Mouse (Mus musculus) cerebellum, postnatal 25 days (tissue): ENCODE results near the gene Bbx.

Experiments
- DNase-seq, 2 experiments: peaks; one replicate each; pipeline ENCODE4 v3.0.0; 2021; ENCODE audit warnings: mixed read lengths in 2 of 2

Bbx gene

DNA sequence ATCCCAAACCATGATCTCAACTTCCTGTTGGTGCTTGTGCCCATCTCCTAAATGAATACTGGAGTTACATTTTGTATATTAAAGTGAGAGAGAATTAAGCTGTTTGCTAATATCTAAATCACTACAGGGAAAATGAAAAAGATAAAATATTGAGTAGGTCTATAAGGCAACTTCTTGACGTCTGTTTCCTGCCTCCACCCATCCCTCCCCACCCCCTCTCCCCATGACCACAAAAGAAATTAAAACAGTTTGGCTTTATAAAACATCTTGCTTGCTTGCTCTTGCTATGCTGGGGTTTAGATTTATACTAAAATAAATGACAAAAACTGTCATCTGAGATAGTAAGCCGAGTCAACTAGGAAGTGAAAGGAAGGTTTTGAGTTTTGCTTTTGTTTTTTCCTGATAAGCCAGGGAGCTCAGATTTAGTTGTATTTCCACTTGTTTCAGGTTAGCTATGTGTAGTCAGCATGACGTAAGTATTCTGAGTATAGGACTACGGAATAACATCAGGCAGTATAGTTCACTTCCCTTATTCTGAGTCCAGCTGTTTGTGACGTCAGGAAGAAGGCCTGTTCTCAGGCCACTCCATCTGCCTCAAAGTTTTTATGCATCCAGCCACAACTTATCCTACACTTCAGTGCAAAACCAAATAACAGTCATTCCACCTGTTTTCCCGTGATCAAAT lies 36.1 kb downstream of the Bbx start:
- no peak for DNase-seq

DNA sequence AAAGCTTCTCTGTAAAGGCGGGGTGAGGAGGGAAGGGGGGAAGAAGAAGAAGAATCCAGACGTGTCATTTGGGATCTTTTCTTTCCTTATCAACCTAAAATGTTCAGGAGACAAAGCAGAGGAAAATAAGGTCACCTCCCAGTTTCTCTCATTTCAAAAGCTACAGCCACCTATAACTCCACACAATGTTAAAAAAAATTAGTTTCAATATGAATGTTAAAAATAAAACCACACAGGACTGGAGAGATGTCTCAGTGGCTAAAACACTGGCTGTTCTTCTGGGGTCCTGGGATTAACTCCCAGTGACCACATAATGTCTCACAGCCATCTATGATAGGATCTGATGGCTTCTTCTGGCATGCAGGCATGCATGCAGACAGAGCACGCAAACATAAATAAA lies 43.7 kb downstream of the Bbx start:
- no peak for DNase-seq

DNA sequence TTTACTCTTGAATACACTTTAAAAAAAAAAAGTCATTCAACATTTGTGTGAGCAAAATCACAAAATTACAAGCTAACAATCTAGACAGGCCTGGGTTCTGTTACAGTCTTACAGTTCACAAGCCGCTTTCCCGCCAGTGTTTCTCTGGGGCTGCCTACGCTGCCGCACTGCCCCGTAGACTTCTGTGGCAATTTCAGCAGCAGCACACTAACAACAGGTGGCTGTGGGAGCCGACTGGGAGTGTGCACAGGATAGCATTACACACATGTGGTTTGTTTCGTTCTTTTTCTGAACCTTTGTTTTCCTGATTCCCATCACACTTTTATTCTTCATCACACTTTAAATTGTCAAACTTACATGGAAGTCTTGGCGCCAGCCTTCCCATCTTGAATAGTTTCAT lies 48.6 kb downstream of the Bbx start:
- DNase-seq: no peak

DNA sequence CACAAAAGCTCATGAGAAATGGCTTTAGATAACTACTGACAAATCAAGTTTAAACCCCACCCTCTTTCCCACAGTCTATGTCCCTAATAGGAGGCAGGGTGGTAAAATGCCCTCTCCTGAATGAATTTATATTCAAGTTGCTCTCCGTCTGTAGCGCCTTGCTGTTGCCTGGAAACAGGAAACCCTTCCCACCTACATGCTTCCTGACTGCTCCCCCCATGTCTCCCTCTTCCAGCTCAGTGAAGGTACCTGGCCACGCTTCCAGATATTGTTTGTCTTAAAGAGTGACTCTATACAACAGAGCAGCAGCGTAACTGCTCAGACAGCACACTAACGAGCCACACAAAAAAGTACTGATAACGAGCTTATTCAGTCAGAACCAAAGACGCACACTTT lies 50.8 kb downstream of the Bbx start:
- DNase-seq: no peak

DNA sequence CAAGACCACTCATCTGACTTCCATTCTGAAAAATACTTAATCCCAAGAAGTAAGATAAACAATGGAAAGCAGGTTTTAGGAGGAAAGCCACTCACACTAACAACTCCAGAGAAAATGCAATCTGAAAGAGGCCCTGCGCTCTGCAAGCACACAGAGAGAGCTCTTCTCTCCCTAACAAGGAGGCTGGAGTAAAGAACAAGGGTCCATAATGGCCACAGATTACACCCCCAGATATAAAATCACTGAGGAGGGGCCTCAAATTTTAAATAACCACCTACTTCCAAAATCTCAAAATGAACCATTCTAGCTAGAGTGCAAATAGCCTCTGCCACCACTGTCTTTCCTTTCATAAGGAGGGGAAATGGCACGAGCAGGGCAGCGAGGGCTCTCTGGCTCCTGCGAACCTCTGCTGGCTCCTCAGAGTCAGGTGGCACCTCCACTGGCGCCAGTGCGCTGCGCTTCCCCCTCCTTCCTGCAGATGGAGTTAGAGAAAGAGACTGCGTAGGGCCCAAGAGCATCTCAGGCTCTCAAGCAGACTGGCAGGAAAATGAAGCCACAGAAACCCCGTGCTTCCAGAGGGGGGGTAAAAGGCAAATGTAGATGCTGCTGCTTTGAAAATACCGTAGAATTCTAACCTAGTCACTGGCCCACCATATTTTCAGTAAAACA lies 51.4 kb downstream of the Bbx start:
- DNase-seq: peak; percentile 72 to 83

DNA sequence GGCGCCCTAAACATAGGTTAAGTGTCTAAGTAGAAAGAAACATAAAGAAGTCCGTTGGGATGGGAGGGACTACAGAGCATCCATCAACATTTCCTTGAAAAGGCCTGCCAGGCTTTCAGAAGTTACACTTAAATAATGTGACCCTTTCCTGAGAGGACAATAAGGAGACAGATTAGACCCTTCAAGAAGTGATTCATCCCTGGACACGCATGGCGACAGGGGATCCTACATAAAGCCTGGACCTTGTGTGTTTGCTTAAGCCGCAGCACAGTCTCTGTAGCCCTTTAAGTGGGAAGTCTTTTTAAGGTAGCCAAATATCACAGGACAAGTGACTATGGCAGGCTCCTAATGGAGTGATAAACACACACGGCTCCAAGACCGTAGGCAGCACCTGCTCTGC lies 52.0 kb downstream of the Bbx start:
- no peak for DNase-seq

DNA sequence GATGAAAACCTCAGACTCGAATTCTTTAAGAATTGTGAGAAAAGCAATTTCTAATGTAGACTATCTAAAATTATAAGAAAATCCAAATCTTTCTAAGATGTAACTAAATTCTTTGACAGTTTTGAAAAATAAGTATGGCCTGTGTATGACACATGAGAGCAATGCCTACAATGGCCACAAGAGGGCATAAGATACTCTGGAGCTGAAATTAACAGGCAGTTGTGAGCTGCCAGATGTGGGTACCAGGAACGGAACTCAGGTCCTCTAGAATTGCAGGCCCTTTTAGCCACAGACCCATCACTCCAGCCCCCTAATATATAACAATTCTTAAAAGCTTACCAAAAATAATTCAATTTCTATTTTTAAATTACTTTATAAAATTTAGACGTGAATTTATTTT lies 57.6 kb downstream of the Bbx start:
- DNase-seq: peak in 1 of 2 experiments; percentile 47

DNA sequence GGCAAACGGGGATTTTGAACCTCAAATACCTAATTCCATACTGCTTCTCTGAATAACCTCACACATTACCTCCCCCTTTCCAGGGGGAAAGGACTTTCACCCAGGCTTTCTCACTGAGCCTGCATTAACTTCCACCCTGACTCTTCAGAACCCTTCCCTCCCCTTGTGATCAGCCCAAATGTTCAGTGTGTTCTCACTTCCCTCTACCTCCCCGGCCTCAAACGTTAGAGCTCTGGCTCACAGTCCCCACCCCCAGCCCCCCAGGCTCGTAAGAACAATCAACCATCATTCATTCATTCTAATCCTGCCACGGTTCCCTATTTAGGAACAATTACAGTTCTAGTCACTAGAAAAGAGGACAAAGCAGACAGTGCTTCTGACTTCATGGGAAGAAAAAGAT lies 58.5 kb downstream of the Bbx start:
- DNase-seq: no peak

DNA sequence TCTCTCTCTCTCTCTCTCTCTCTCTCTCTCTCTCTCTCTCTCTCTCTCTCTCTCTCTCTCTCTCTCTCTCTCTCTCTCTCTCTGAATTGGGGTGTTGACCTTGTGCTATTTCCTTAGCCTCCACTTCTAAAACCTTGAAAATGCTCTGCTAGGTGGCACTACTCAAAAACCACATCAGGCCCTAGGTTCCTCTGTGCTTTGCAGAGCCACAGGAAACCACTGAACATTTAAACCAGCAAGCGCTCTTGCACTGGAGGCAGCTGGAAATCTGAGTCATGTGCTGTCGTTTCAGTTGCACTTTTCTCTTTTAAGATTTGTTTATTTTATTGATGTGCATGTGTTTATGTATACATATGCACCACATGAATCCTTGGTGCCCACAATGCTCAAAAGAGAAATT lies 59.6 kb downstream of the Bbx start:
- no peak for DNase-seq

DNA sequence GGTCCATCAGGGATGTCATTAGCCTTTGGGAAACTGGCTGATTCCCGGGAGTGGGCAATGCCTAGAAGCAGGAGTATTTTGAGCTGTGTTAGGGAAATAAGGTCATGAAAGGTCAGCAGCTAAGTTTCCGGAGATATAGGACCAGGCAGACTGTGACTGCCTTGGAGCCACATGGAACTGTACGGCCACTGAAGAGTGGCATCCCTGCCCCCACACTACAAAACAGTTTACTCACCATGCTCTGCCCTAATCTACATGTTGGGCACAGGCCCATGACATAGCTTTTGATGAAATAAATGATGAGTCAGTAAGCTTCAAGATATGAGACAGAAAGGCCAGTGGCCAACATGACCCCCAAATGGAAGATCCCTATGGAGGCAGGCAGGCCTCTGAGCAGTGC lies 60.7 kb downstream of the Bbx start:
- no peak for DNase-seq

DNA sequence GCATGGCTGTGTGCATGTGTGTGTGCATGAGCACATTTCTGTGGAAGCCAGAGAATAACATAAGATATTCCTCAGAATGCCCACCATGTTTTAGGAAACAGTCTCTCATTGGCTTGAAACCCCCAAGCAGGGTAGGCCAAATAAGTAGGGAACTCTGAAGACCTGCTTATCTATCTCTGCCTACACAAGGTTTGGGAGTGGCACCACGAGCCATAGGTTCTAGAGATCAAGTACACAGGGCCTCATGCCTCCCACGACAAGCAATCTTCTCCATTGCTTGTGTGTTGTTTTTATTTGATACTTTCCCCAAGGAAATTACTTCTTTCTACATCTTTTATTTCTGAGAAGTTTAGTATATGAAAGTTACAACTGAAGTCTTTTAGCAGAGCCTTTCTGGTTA lies 61.8 kb downstream of the Bbx start:
- no peak for DNase-seq

DNA sequence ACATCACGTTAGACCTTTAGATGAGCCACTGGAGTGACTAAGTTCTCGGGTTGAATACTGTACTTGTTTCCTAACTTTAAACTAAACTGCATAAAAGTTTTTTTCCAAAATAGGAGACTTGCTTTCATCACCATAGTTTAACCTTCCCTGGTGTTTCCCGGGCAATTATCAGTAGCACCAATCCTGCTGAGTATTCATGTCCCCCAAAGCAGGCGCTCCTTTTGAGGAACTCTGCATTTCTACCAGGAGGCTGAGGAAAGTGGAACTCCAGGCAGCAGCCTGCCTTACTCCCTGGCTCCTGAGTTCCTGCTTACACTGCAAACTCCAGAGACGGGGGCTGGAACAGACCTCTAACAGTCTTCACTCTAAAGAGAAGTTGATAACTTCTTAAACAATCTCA lies 65.6 kb downstream of the Bbx start:
- no peak for DNase-seq

DNA sequence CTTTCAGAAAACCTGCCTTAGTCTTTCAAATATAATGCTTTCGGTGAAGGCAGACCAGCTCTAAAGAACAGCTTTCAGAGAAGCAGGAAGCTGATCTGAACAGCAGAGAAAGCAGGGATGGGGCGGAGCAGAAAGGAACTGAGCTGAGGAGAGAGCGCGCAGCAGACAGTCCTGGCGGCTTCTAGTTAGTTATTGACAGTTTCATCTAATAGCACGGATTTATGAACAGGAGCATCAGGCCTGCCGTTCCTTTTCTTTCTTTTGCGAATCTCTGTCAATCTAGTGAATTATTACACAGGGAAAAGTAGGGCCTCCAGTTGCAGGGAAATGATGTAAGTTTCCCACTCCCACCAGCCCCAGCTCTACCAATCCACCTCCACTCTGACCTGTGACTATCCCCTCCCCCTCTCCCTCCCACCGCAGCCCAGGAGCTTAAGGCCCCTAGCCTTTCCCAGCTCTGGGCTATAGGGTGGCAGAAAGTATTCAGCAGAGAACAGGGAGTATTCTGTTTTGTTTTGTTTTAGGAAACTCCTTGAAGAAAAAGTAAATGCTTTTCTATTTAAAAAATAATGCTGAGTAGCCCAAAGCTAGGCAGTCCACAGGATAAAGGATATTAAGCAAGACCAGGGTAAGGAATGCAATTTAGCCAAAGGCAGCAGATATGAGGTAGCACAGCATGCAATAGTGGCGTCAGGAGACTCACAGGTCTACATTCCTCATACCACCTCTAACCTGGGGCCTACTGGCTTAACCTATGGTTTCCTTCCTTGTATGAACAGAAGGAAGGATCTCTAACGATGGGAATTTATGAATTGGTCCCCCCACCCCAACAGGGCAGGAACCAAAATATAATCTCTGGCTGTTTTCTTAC lies 67.8 kb downstream of the Bbx start:
- DNase-seq: peak; percentile 53 to 60

DNA sequence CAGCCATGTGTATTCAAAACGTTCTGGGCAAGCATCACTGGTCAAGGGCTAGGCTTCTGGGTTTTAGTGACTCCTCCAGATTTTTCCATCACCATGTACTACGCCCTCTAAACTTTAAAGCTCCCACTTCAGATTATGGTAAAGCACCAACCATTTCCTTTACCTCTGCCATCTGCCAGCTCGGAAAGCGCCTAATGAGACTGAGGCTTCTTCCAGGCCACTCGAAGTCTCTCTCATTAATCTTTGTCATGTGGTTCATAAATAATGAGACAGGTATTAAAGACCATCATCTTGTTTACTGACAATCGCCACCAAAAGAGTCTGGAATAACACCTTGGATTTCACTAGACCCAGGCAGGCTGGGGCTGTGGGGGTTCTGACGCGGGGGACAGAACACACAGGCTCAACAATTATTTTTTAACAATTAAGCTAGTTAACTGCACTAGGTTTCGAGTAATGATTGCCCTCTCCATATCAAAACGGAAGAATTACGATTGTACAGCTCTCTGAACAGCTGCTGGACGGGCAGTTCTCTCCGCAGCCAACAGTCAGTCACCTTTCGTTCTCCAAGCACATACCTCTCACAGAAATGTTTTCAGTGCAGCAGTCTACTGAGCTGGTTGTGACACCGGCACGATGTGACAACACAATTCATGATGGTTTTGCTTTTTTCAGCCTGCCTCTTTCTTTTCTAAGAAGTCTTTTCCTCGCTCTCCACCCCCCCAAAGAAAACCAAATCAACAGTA lies 68.6 kb downstream of the Bbx start:
- peak; percentile 22 to 27 for DNase-seq

DNA sequence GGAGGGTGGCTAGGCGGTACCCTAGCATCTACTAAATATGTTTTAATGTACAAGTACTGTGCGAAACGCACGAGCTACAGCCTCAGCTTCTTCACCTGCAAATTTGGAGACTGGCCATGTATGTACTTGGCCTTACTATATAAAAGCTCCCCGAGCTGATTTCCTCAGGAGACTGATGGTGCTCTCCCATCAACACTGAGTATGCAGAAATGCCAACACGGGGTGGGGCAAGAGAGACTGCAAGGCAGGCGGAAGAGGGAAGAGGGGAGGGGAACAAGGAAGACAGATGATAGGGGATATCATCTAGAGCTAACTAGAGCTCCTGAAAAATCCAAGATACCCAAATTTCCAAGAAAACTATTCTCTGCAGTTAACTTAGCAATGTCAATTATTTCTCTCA lies 71.6 kb downstream of the Bbx start:
- no peak for DNase-seq

DNA sequence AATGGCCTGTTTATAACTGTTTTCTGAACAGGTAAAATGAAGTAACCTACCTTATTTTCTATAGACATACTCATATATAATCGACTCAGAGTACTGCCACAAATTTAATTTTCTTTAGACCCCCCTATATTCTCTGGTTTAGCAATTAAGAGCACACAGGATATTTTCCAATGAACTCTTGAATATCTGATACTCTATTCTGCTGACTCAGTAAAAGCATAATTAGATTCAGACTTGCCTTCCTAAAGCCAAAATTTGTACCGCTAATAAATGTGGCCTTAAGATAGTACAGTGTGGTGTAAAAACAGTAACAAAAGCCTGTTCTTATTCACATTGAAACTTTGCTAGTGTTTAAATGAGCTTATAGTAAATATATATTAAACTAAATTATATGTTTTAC lies 102.5 kb downstream of the Bbx start:
- no peak for DNase-seq

DNA sequence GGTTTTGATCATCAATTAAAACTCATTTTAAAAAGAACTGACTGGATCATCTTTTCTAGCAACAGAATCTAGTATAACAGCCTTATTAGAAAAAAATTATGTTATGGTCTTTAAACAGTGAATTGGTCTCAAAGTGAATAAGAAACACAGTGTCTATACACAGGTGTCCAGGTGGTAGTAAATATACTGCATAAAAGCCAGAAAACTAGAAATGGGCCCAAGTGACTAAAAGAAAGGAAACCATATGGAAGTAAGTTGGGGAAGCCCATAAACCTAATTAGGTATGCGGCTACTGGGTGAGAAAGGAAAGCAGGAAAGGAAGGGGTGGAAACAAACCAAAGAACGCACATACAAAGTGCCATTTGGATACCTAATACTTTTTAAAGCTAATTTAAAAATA lies 107.4 kb downstream of the Bbx start:
- no peak for DNase-seq

DNA sequence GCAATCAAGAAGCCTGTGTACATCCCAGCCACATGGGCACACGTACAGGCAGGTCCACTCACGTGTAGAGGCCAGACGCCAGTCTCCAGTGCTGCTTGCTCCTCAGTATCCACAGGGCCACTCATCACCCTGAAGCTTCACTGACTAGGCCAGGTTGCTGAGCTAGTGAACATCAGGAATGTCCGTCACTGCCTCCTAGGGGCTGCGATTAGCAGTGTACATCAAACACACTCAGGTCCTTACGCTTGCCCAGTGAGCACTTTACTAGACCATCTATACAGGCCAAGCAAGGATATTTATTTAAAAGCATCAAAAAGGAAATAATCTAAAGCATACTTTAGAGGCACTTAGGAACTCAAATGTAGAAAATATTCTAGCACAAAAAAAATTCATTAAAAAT lies 107.9 kb downstream of the Bbx start:
- no peak for DNase-seq

DNA sequence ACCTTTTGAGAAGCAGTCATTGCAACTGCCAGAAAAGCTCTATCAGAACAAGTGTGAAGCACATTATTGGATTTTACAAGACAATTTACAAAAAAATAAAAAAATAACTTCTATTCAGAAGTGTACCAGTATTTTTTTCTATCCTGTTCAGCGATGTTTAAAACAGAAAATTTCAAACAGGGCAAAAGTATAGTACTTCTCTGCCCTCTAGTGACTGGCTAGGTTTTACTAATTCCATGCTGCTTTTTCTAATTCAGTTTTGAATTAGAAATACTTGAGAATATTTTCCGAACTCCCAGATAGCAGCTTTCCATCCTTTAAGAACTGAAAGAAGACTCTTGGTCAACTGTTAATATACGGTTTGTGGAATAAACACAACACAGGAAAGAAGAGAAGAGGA lies 110.8 kb downstream of the Bbx start:
- no peak for DNase-seq

DNA sequence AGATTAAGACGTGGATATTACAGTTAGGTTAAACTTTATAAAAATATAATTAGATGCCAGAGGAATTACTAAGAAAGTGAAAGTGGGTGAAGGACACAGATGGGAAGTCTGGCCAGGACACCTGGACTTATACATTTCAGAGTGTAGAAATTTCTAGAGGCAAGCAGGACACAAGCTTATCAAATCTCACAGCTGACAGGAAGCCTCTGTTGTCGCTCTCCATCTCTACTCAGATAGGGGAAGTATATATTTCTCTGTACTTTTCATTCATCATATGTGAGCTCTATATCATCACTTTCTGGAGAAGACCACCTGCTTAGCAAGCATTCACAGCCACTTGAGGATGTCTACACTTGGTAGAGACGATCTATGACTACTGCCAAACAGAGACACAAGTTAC lies 113.9 kb downstream of the Bbx start:
- no peak for DNase-seq

DNA sequence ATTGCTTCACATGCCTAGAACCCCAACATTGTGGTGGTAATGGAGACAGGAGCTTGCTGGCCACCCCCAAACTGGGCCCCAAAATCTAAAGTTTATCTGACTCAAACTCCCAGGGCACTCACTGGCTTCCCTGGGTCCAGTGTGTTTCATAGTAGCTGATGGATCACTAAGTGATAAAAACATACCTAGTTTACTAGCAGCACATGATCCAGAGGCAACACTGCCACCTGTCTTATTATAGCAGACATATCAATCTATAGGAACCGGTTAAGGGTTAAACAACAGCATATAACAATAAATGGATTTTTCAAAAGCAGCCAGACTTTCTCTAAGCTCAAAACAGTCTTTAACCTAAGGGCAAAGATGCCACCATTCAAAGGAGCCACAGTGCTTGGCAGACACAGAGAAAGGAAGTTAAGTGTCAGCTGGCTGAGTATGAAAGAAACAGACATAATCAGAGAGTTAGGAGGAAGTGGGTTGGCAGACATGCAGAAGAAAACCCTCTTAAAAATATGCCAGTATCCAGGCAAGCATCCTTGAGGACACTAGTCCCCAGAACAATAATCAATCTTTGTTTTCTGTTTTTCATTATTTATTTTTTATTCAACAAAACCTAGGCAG lies 116.7 kb downstream of the Bbx start:
- DNase-seq: no peak

DNA sequence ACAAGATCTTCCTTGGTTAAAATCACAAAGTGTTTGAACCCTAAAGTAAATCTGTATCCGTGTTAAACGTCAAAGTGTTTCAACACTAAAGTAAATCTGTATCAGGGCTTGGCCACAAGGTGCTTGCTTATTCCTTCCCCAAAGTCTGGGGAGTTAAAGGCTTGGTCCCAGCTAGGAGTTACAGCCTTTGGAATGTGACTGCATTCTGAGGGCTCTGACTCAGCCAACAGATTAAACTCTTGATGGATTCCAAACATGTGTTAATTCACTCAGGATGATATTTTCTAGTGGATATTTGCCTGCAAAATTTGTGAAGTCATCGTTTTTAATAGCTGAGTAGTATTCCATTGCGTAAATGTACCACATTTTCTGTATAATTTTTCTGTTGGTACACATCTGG lies 120.6 kb downstream of the Bbx start:
- DNase-seq: no peak
